Comparison of ENCODE assay signal across 8 mouse cellular contexts in the genomic region with DNA sequence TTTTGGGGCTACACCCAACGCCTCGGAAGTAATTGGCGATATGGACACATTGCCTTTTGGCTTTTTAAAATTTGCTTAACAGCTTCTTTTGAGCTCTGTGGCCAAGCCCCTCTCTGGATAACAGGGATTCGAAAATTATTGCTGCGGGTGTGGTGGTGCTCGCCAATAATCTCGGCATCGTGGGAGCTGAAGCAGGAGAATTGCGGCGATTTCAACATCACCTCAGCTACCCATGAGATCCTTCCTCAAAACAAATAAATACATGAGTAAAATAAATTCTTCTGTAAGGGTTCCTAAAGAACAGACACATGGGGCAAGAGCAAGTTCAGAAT. TPM values are rescaled to one million over a fixed set of nuclear protein-coding genes. Genes with fewer than 3 reads are reported as not detected.
DNase-seq lines count a peak whose midpoint lies in the region; ATAC-seq and TF ChIP-seq lines count a peak whose summit lies in the region.

No protein-coding gene starts in this region.

- H3K4me3 ChIP-seq in heart, embryonic 13.5 days: peak overlapping the region; percentile 89
- peak overlapping the region; percentile 99 for H3K4me3 ChIP-seq in G1E (ENCODE audit: low read depth, low read length)
- peak overlapping the region; percentile 99 for H3K4me3 ChIP-seq in hindbrain, embryonic 11.5 days (ENCODE audit: low read depth, low read length)
- H3K4me3 ChIP-seq in megakaryocyte, embryonic 14.5 days (replicated peaks): peak overlapping the region; percentile 96

- peak overlapping the region; percentile 87 for H3K9ac ChIP-seq in heart, embryonic 13.5 days
- peak overlapping the region; percentile 54 for H3K9ac ChIP-seq in hindbrain, embryonic 11.5 days (ENCODE audit: low read depth, low read length)

- H3K4me1 ChIP-seq in heart, embryonic 13.5 days: peaks cover 30% of the 10 kb centered on the region
- peaks cover 31% of the 10 kb centered on the region for H3K4me1 ChIP-seq in G1E (ENCODE audit: insufficient read depth, low read depth, low read length)
- H3K4me1 ChIP-seq in hindbrain, embryonic 11.5 days (replicated peaks; ENCODE audit: control insufficient read depth, insufficient read depth, low read length): peaks cover 4% of the 10 kb centered on the region; the same call in 1 of the 2 replicates
- H3K4me1 ChIP-seq in megakaryocyte, embryonic 14.5 days: peaks cover 21% of the 10 kb centered on the region

- WGBS in heart, embryonic 13.5 days: 0% methylated on average over 10 of the region's 10 CpGs
- WGBS in hindbrain, embryonic 11.5 days: under 1% methylated on average over 10 of the region's 10 CpGs

- ATAC-seq in heart, embryonic 13.5 days (ENCODE audit: extremely low read depth, insufficient number of reproducible peaks, low FRiP score, low TSS enrichment): no peak
- ATAC-seq in G1E (ENCODE audit: extremely low read depth, insufficient number of reproducible peaks, low FRiP score, poor library complexity, severe bottlenecking): no peak
- ATAC-seq in hindbrain, embryonic 11.5 days (ENCODE audit: low FRiP score): no peak; the same call in 1 of the 2 replicates
- ATAC-seq in monocyte, adult 5-6 weeks (replicated peaks; ENCODE audit: insufficient number of reproducible peaks, low FRiP score, low TSS enrichment, poor library complexity, severe bottlenecking): no peak

- no peak for TF ChIP-seq CTCF in G1E (IDR thresholded peaks at IDR 0.05; ENCODE audit: low read depth, low read length)

- H3K27ac ChIP-seq in heart, embryonic 13.5 days (replicated peaks): peak overlapping the region; percentile 71
- no peak overlapping the region for H3K27ac ChIP-seq in hindbrain, embryonic 11.5 days (ENCODE audit: low read depth, low read length)

- peak overlapping the region; percentile 72 for H3K4me2 ChIP-seq in heart, embryonic 13.5 days
- H3K4me2 ChIP-seq in hindbrain, embryonic 11.5 days (replicated peaks; ENCODE audit: low read depth, low read length): peak overlapping the region; percentile 52

- H3K36me3 ChIP-seq in heart, embryonic 13.5 days: peaks cover 37% of the 10 kb centered on the region
- peaks cover 45% of the 10 kb centered on the region for H3K36me3 ChIP-seq in G1E (replicated peaks)
- peaks cover 7% of the 10 kb centered on the region; the same call in 1 of the 2 replicates for H3K36me3 ChIP-seq in hindbrain, embryonic 11.5 days (ENCODE audit: control insufficient read depth, insufficient read depth, low read length)
- H3K36me3 ChIP-seq in megakaryocyte, embryonic 14.5 days (replicated peaks; ENCODE audit: low read length): peaks cover 33% of the 10 kb centered on the region

- H3K9me3 ChIP-seq in heart, embryonic 13.5 days: no peaks in the 10 kb centered on the region
- 0 out of 2 replicates have a peak, but pooled peaks cover 3% of the 10 kb centered on the region for H3K9me3 ChIP-seq in G1E (replicated peaks)
- H3K9me3 ChIP-seq in hindbrain, embryonic 11.5 days (ENCODE audit: control insufficient read depth, low read length): no peaks in the 10 kb centered on the region
- H3K9me3 ChIP-seq in megakaryocyte, embryonic 14.5 days: no peaks in the 10 kb centered on the region

- DNase-seq in heart, adult 8-10 months (ENCODE audit: low spot score): no peak
- DNase-seq in G1E (ENCODE audit: low spot score): no peak
- DNase-seq in hindbrain, embryonic 11.5 days (ENCODE audit: low spot score): no peak
- DNase-seq in embryo, embryonic 9.5 days (ENCODE audit: extremely low spot score): no peak
- DNase-seq in cerebellum, postnatal 4 days (ENCODE audit: low spot score in 2 of 2): no peak

- H3K27me3 ChIP-seq in heart, embryonic 13.5 days (replicated peaks): no peaks in the 10 kb centered on the region
- peaks cover 6% of the 10 kb centered on the region; the same call in 1 of the 2 replicates for H3K27me3 ChIP-seq in G1E (ENCODE audit: insufficient read depth, low read length)
- no peaks in the 10 kb centered on the region for H3K27me3 ChIP-seq in hindbrain, embryonic 11.5 days (ENCODE audit: control insufficient read depth, insufficient read depth, low read length)
- H3K27me3 ChIP-seq in megakaryocyte, embryonic 14.5 days (replicated peaks): no peaks in the 10 kb centered on the region

RNA-seq across cellular contexts. Expression of a gene that starts 0.3 kb away (rescaled TPM):
- 376 and 393 TPM in 2 replicates for polyA plus RNA-seq in heart, embryonic 13.5 days (2015; fragmentation: Nextera tagmentation; extraction: Ambion mirVana)
- 100 to 1,000 TPM; 425 to 610 (median 521) TPM for total RNA-seq in heart, adult 8-10 months (2022)
- total RNA-seq in G1E (2014; fragmentation: Nextera tagmentation) (580 and 589 TPM in 2 replicates), G1E (2017) (1,583 and 1,694 TPM in 2 replicates)
- 255 and 258 TPM in 2 replicates for polyA plus RNA-seq in G1E (2012)
- polyA plus RNA-seq in hindbrain, embryonic 11.5 days (2014; fragmentation: Nextera tagmentation; extraction: Ambion mirVana): 437 and 458 TPM in 2 replicates
- polyA plus RNA-seq in megakaryocyte, embryonic 14.5 days (2012; ENCODE audit: insufficient read depth, low replicate concordance): 25.9 and 294 TPM in 2 replicates
- total RNA-seq in monocyte, adult 5-6 weeks (2017): 1,225 to 1,795 TPM (median 1,736 TPM) in 3 replicates

RNA-seq across cellular contexts. Expression of a gene that starts 6.8 kb away (rescaled TPM):
- polyA plus RNA-seq in heart, embryonic 13.5 days (2015; fragmentation: Nextera tagmentation; extraction: Ambion mirVana): not detected in 2 replicates
- total RNA-seq in heart, adult 8-10 months (2022): not detected
- not detected in 2 replicates for total RNA-seq in G1E (2014; fragmentation: Nextera tagmentation)
- 0.23 and 0.33 TPM in 2 replicates for total RNA-seq in G1E (2017)
- polyA plus RNA-seq in G1E (2012): 0.09 TPM in 1 of 2 replicates, not detected in the other
- polyA plus RNA-seq in hindbrain, embryonic 11.5 days (2014; fragmentation: Nextera tagmentation; extraction: Ambion mirVana): 0.39 and 0.60 TPM in 2 replicates
- not detected in 2 replicates for polyA plus RNA-seq in megakaryocyte, embryonic 14.5 days (2012; ENCODE audit: insufficient read depth, low replicate concordance)
- total RNA-seq in monocyte, adult 5-6 weeks (2017): not detected in 3 replicates

RNA-seq across cellular contexts. Expression of a gene that starts 16.2 kb away (rescaled TPM):
- 10.2 and 10.5 TPM in 2 replicates for polyA plus RNA-seq in heart, embryonic 13.5 days (2015; fragmentation: Nextera tagmentation; extraction: Ambion mirVana)
- 1 to 10 TPM; 6.1 to 7.1 (median 6.3) TPM for total RNA-seq in heart, adult 8-10 months (2022)
- total RNA-seq in G1E (2014; fragmentation: Nextera tagmentation): 13.5 and 20.8 TPM in 2 replicates
- total RNA-seq in G1E (2017): 25.5 and 27.4 TPM in 2 replicates
- 22.5 and 23.2 TPM in 2 replicates for polyA plus RNA-seq in G1E (2012)
- 13.1 and 17.0 TPM in 2 replicates for polyA plus RNA-seq in hindbrain, embryonic 11.5 days (2014; fragmentation: Nextera tagmentation; extraction: Ambion mirVana)
- 2.6 and 14.6 TPM in 2 replicates for polyA plus RNA-seq in megakaryocyte, embryonic 14.5 days (2012; ENCODE audit: insufficient read depth, low replicate concordance)
- 42.0 to 49.3 TPM (median 43.5 TPM) in 3 replicates for total RNA-seq in monocyte, adult 5-6 weeks (2017)

RNA-seq across cellular contexts. Expression of a gene that starts 16.3 kb away (rescaled TPM):
- 45.1 and 46.0 TPM in 2 replicates for polyA plus RNA-seq in heart, embryonic 13.5 days (2015; fragmentation: Nextera tagmentation; extraction: Ambion mirVana)
- total RNA-seq in heart, adult 8-10 months (2022): 10 to 100 TPM; 20.1 to 32.0 (median 25.8) TPM
- total RNA-seq in G1E (2014; fragmentation: Nextera tagmentation): 31.0 and 37.1 TPM in 2 replicates
- 53.4 and 122 TPM in 2 replicates for total RNA-seq in G1E (2017)
- polyA plus RNA-seq in G1E (2012): 49.6 and 71.7 TPM in 2 replicates
- polyA plus RNA-seq in hindbrain, embryonic 11.5 days (2014; fragmentation: Nextera tagmentation; extraction: Ambion mirVana): 45.8 and 61.1 TPM in 2 replicates
- 51.2 and 77.7 TPM in 2 replicates for polyA plus RNA-seq in megakaryocyte, embryonic 14.5 days (2012; ENCODE audit: insufficient read depth, low replicate concordance)
- total RNA-seq in monocyte, adult 5-6 weeks (2017): 199 to 392 TPM (median 246 TPM) in 3 replicates

RNA-seq across cellular contexts. Expression of a gene that starts 38.0 kb away (rescaled TPM):
- 0.90 and 1.0 TPM in 2 replicates for polyA plus RNA-seq in heart, embryonic 13.5 days (2015; fragmentation: Nextera tagmentation; extraction: Ambion mirVana)
- total RNA-seq in heart, adult 8-10 months (2022): 10 to 100 TPM; 21.9 to 26.6 (median 25.6) TPM
- total RNA-seq in G1E (2014; fragmentation: Nextera tagmentation): 19.6 and 23.2 TPM in 2 replicates
- 14.5 and 16.7 TPM in 2 replicates for total RNA-seq in G1E (2017)
- 22.0 and 25.6 TPM in 2 replicates for polyA plus RNA-seq in G1E (2012)
- 2.9 and 3.4 TPM in 2 replicates for polyA plus RNA-seq in hindbrain, embryonic 11.5 days (2014; fragmentation: Nextera tagmentation; extraction: Ambion mirVana)
- polyA plus RNA-seq in megakaryocyte, embryonic 14.5 days (2012; ENCODE audit: insufficient read depth, low replicate concordance): 31.7 and 36.8 TPM in 2 replicates
- 22.1 to 35.2 TPM (median 28.7 TPM) in 3 replicates for total RNA-seq in monocyte, adult 5-6 weeks (2017)
